Mouse (Mus musculus) stomach, embryonic 14.5 days (tissue): ENCODE measurements around the gene Unc45a. TPM values are rescaled to one million over a fixed set of nuclear protein-coding genes. Genes with fewer than 3 reads are reported as not detected.

Source experiments
- ATAC-seq: fragments of 200-750 bp; cut with Nextera tagmentation; 2 replicates; pipeline ENCODE4 v1.8.0; 2017; ENCODE audit warnings: low read depth, moderate TSS enrichment; ENCODE audit not compliant: insufficient number of reproducible peaks, insufficient read depth, low FRiP score
- H3K27ac ChIP-seq: fragments of 300-500 bp; sonication (generic); 2 replicates; pipeline ENCODE4 v1.5.1; 2014; ENCODE audit warnings: mild to moderate bottlenecking, low read length, moderate library complexity, mixed read lengths
- H3K27me3 ChIP-seq: fragments of 300-500 bp; sonication (generic); 2 replicates; pipeline ENCODE4 v1.6.1; 2014; ENCODE audit warnings: low read length, control low read depth, mixed read lengths; ENCODE audit not compliant: control insufficient read depth, insufficient read depth
- H3K36me3 ChIP-seq: fragments of 300-500 bp; sonication (generic); 2 replicates; pipeline ENCODE4 v1.6.1; 2014; ENCODE audit warnings: mild to moderate bottlenecking, control low read depth, low read length, moderate library complexity, mixed read lengths; ENCODE audit not compliant: control insufficient read depth, insufficient read depth
- H3K4me1 ChIP-seq: fragments of 300-500 bp; sonication (generic); 2 replicates; pipeline ENCODE4 v1.6.1; 2014; ENCODE audit warnings: low read length, control low read depth, mixed read lengths; ENCODE audit not compliant: control insufficient read depth, insufficient read depth
- H3K4me2 ChIP-seq: fragments of 300-500 bp; sonication (generic); replicated peaks from 2 replicates; pipeline ENCODE4 v1.6.1; 2014; ENCODE audit warnings: low read depth, low read length, control low read depth
- H3K4me3 ChIP-seq: fragments of 300-500 bp; sonication (generic); 2 replicates; pipeline ENCODE4 v1.5.1; 2014; ENCODE audit warnings: low read depth, low read length, control low read depth
- H3K9ac ChIP-seq: fragments of 300-500 bp; sonication (generic); replicated peaks from 2 replicates; pipeline ENCODE4 v1.6.1; 2014; ENCODE audit warnings: low read depth, mild to moderate bottlenecking, control low read depth, low read length, moderate library complexity, mixed read lengths
- H3K9me3 ChIP-seq: fragments of 300-500 bp; sonication (generic); 2 replicates; pipeline ENCODE4 v1.6.1; 2016; ENCODE audit warnings: low read depth, low read length, control low read depth; ENCODE audit not compliant: control insufficient read depth
- WGBS: fragments of 180-500 bp; shearing (Covaris S2); extraction: QIAGEN DNeasy Blood & Tissue Kit; methylation state at CpG from one replicate; pipeline ENCODE4 v1.1.7; 2014; 5-methylcytosine and 5-hydroxymethylcytosine counted together
- polyA plus RNA-seq: library from polyadenylated mRNA; unstranded; fragments of >200 nt; fragmentation: Nextera tagmentation; extraction: Ambion mirVana; gene quantifications from 2 replicates; pipeline ENCODE4 v1.2.1, GENCODE M21; 2014

The Unc45a gene
- polyA plus RNA-seq, 1 experiment from 2014 or later, result 28.6 TPM

DNA sequence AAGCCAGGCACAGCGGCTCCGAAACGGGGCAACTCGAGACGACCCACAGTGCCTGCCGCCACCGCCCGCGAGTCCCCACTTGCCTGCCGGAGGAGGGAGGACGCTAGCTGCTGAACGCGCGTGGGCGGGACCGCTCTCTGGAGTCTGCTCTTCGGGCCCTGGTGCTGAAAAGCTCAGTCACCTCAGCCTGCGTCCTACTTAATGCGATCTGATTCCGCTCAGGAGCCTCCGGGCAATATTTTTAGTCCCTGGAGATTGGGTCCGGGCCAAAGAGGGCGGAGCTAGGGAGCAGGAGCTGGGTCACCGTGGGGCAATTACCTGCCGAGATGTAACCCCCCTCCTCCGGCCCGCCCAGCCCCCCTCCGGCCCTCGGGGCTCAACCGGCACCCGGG lies 29.8 kb upstream of the Unc45a start:
- peaks cover 28% of the 10 kb centered on the region for H3K36me3 ChIP-seq
- H3K4me3 ChIP-seq, result peak overlapping the region; percentile 80
- peak; percentile 33 for ATAC-seq
- H3K9me3 ChIP-seq, result no peaks in the 10 kb centered on the region
- H3K4me2 ChIP-seq, result peak overlapping the region; percentile 78
- H3K4me1 ChIP-seq, result peaks cover 12% of the 10 kb centered on the region; the same call in 1 of the 2 replicates
- peak overlapping the region; percentile 75; the same call in 1 of the 2 replicates for H3K27ac ChIP-seq
- H3K9ac ChIP-seq, result peak overlapping the region; percentile 73
- H3K27me3 ChIP-seq, result no peaks in the 10 kb centered on the region
- WGBS, result under 1% methylated on average over 31 of the region's 31 CpGs

DNA sequence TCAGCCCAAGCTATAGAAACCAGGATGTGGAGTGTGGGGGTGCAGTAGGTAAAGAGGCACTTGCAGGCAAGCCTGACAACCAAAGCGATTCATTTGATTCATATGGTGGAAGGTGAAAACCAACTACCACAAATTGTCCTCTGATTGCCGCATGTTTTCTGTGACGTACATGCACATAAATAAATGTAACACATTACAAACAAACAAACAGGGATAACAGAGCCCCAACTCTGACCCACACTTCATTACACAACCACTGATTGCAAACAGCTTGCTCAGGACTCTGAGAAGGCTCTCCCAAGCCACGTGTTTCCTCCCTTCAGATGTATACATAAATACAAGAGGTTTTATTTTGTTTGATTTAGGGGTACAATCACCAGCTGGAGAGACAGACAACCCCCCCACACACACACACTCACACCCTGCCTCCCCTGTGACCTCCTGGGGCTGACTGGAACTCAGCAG lies 29.2 kb upstream of the Unc45a start:
- Histone ChIP-seq H3K27me3 (no peaks in the 10 kb centered on the region), H3K4me1 (peaks cover 12% of the 10 kb centered on the region; the same call in 1 of the 2 replicates), H3K9ac (peak overlapping the region; percentile 73), H3K27ac (peak overlapping the region; percentile 75; the same call in 1 of the 2 replicates), H3K36me3 (peaks cover 28% of the 10 kb centered on the region), H3K9me3 (no peaks in the 10 kb centered on the region), H3K4me2 (peak overlapping the region; percentile 78), H3K4me3 (peak overlapping the region; percentile 80)
- no peak for ATAC-seq
- 29% methylated on average over 4 of the region's 4 CpGs for WGBS

DNA sequence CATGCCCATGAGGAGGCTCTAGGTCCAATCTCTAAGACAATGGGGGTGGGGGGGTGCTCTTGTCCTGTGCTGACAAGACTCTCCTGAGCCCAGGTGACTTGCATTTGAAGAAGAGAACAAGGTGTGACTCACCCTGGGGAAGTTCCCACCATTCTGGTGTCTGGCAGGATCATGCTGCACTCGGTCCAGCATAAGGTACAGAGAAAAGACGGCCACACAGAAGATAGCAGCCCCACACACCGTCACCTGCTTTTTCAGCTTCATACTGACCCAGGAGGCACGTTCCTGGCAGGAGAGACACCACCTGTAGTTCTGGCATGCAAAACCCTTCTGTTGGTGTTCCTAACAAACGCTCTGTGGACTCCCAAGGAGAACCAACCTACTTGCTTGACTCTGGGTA lies 28.7 kb upstream of the Unc45a start:
- Histone ChIP-seq H3K27me3 (no peaks in the 10 kb centered on the region), H3K9ac (no peak overlapping the region), H3K4me3 (peak overlapping the region; percentile 80), H3K9me3 (no peaks in the 10 kb centered on the region), H3K36me3 (peaks cover 28% of the 10 kb centered on the region), H3K4me2 (peak overlapping the region; percentile 78), H3K4me1 (peaks cover 12% of the 10 kb centered on the region; the same call in 1 of the 2 replicates), H3K27ac (peak overlapping the region; percentile 75; the same call in 1 of the 2 replicates)
- 59% methylated on average over 5 of the region's 5 CpGs for WGBS
- ATAC-seq, result no peak

DNA sequence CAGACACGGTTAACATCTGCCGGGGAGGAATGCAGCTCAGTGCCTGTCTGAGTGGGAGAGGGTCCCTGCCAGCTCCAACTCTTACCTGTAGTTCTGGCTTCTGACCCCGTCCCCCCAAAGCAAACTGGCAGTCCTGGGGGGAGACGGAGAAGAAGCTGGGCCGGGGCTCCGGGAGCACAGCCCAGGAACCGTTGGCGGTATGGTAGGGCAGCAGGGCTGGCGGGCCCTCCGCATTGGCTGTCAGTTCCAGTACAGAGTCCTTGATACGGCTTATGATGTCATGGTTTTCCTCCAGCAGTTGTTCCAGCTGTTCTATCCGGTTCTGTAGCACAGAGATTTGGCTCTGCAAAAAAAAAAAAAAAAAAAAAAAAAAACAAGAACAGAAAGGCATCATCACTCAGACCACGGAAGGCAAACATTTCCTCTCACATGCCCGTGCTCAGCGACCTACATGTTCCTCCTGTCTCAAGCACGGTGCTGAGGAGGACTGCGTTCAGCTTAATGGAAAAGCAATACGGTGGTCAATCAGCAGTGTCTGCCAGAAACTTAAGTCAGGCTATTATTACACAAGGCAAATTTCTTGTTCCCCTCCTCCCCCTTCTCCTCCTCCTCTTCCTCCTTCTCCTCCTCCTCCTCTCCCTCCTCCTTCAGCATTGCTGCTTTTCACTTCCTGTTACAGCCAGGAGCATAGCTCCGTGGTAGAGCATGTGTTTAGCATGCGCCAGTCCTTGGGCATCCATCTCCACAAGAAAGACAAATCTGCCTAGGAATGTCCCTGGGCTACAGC lies 28.0 kb upstream of the Unc45a start:
- Histone ChIP-seq H3K4me3 (0 out of 2 replicates have a peak overlapping the region, but pooled peaks have one; percentile 80), H3K36me3 (peaks cover 32% of the 10 kb centered on the region), H3K27ac (no peak overlapping the region; the same call in 1 of the 2 replicates), H3K4me1 (peaks cover 12% of the 10 kb centered on the region; the same call in 1 of the 2 replicates), H3K27me3 (no peaks in the 10 kb centered on the region), H3K9ac (no peak overlapping the region), H3K4me2 (no peak overlapping the region), H3K9me3 (no peaks in the 10 kb centered on the region)
- ATAC-seq, result no peak
- WGBS, result 69% methylated on average over 20 of the region's 20 CpGs

DNA sequence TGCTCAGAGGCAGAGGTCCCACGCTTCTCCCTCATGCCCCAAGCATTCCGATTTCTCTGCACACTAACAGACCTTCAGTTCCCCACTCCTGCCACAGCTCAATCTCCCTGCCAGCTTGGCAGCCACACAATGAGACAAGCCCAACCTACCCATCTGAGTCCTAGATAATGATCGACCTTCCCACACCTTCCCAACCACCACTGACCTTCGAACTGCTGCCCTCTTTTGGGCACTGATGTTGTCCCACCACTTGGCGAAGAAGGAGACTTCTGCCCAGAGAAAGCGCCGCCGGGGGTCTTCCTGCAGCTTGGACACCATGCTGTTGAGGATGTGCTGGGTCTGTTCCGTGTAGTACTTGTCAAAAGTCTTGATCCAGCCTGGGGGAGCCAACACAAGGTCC lies 27.2 kb upstream of the Unc45a start:
- no peak overlapping the region for H3K4me2 ChIP-seq
- no peak overlapping the region for H3K4me3 ChIP-seq
- H3K4me1 ChIP-seq, result peaks cover 12% of the 10 kb centered on the region; the same call in 1 of the 2 replicates
- peaks cover 40% of the 10 kb centered on the region for H3K36me3 ChIP-seq
- WGBS, result 84% methylated on average over 9 of the region's 9 CpGs
- no peaks in the 10 kb centered on the region for H3K27me3 ChIP-seq
- no peak overlapping the region for H3K27ac ChIP-seq
- H3K9me3 ChIP-seq, result no peaks in the 10 kb centered on the region
- H3K9ac ChIP-seq, result no peak overlapping the region
- no peak for ATAC-seq

DNA sequence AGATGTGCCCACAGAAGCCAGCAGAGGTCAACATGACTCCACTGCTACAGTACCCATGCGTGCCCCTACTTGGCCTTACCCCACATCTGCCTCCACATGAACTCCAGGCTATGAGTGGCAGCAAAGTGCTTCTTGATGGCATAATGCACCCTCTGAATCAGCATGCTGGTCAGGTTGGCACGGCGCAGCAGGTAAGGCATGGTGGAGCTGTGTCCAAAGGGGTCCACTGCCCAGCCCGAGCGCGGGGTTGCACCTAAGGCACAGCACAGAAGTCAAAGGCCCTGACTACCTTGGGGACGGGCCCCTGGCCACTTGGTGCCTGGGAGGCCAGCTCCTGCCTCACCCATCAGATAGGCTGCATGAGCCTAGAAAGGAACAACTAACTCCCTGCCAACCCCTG lies 26.4 kb upstream of the Unc45a start:
- no peak for ATAC-seq
- peaks cover 48% of the 10 kb centered on the region for H3K36me3 ChIP-seq
- 98% methylated on average over 7 of the region's 7 CpGs for WGBS

DNA sequence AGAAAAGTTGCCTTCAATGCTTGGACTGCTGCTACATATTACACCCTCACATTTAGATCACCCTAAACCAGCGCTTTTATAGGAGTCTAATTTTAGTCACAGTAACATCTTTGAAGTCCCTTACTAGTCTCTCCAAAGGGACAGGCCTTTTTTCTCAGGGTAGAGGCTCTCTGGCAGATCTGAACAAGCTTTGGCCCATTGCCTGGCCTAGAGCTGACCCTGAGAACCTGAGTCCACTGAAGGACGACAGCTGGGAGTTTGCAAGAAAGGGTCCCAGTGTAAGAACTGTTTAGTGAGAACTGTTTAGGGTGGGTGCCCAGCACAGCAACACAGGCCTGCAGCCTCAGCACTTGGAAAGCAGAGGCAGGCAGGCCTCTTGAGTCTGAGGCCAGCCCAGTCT lies 25.0 kb upstream of the Unc45a start:
- no peak for ATAC-seq
- no peak overlapping the region for H3K9ac ChIP-seq
- H3K27ac ChIP-seq, result no peak overlapping the region
- H3K27me3 ChIP-seq, result no peaks in the 10 kb centered on the region
- no peak overlapping the region for H3K4me2 ChIP-seq
- H3K36me3 ChIP-seq, result peaks cover 59% of the 10 kb centered on the region
- no peaks in the 10 kb centered on the region for H3K9me3 ChIP-seq
- no peak overlapping the region for H3K4me3 ChIP-seq
- H3K4me1 ChIP-seq, result peaks cover 12% of the 10 kb centered on the region; the same call in 1 of the 2 replicates
- WGBS, result 74% methylated on average over 2 of the region's 2 CpGs

More for the DNA sequence above, 26.4 kb upstream of the Unc45a start:
- Histone ChIP-seq H3K27me3 (no peaks in the 10 kb centered on the region), H3K9me3 (no peaks in the 10 kb centered on the region), H3K4me1 (peaks cover 12% of the 10 kb centered on the region; the same call in 1 of the 2 replicates), H3K4me3 (no peak overlapping the region), H3K4me2 (no peak overlapping the region), H3K27ac (no peak overlapping the region), H3K9ac (no peak overlapping the region)

DNA sequence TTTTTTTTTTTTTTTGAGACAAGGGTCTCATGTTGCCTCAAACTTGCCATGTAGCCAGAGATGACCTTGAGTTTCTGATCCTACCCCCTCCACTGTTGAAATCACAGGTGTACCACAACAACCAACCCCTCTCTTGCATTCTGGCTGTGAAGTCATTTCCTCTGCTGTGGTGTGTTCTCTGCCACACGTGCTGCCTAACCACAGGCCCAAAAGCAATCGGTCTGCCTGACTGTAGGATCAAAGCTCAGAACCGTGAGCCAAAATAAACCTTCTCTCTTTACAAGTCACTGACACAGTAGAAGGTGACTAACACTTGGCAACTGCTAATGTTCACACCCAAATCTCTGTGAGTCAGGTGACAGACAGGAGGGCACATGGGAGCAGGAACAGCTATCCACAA lies 19.6 kb upstream of the Unc45a start:
- H3K27me3 ChIP-seq, result no peaks in the 10 kb centered on the region
- no peak overlapping the region for H3K27ac ChIP-seq
- H3K4me3 ChIP-seq, result no peak overlapping the region
- no peaks in the 10 kb centered on the region for H3K9me3 ChIP-seq
- no peak for ATAC-seq
- 61% methylated on average over 3 of the region's 3 CpGs for WGBS
- peaks cover 55% of the 10 kb centered on the region for H3K36me3 ChIP-seq
- no peak overlapping the region for H3K4me2 ChIP-seq
- no peak overlapping the region for H3K9ac ChIP-seq
- no peaks in the 10 kb centered on the region for H3K4me1 ChIP-seq
